Mouse (Mus musculus) ES-Bruce4 (cell line): Measurements from ENCODE around the gene Hepacam.

Experiments used
- CTCF ChIP-seq: IDR thresholded peaks from one replicate; pipeline ENCODE4 v1.8.1; 2011; ENCODE audit warnings: low read depth, low read length
- EP300 ChIP-seq: IDR thresholded peaks from 2 replicates; pipeline ENCODE4 v1.6.1; 2011; ENCODE audit warnings: low read depth, low read length; ENCODE audit not compliant: insufficient read depth
- POLR2A ChIP-seq: IDR thresholded peaks from one replicate; pipeline ENCODE4 v1.8.1; 2011; ENCODE audit warnings: low read length; ENCODE audit not compliant: insufficient read depth

DNA sequence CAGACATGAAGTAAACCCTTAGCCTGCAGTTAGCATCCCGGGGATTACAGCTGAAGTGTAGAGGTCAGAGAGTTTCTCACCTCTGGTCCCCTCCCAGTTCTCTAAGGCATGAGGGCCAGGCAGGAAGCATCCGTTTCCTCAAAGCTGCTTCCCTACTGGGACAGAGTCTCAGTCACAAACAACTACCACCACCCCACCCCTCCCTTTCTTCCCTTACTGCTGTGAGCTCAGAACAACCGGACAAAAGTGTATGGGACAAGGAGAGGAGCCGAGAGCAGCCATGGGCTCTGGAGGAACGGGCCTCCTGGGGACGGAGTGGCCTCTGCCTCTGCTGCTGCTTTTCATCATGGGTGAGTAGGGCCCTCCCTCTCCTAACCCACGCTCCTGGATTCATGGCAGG, 34.7 kb downstream of the Hepacam start, which contains the start of gene Robo4:
- TF ChIP-seq CTCF (no peak), POLR2A (no peak), EP300 (peak; percentile 61; the same call in 1 of the 2 replicates)
